Mouse (Mus musculus) lung, postnatal 25 days (tissue): ENCODE measurements around the gene Cbx5.

ENCODE experiments used
- DNase-seq: peaks from one replicate; pipeline ENCODE4 v3.0.0; 2022; ENCODE audit warnings: low spot score

Cbx5 gene

DNA sequence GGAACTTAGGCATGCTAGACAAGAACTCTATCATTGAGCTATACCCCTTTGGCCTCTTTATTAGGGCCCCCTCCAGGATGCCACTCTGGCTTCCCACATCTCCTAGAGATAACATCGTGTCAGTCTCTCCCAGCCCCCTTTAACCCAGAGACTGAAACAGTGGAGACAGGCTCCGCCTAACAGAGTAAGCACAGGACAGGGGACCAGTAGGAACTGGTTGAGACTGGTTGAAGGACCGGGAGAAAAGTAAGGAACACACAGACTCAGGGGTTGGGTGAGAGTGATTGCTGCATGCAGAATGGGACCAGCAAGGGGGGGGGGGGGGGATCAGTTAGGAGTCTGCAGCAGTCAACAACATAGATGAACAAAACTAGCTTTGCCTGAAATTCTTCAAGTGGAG, 95.4 kb downstream of the Cbx5 start:
- DNase-seq, result no peak
